Mouse (Mus musculus): ENCODE data around the gene Klhl5. TPM values are rescaled to one million over a fixed set of nuclear protein-coding genes. Genes with fewer than 3 reads are reported as not detected.

Gene Klhl5
- total RNA-seq, 1 experiment from 2014 or later: 51.5 TPM

- no peak for ATAC-seq (replicated peaks; ENCODE audit: low read depth, poor library complexity, severe bottlenecking)
Observed at GRCm38 (mm10) chr5:65181160-65181793, 73.9 kb downstream of the Klhl5 start.

GRCm38 (mm10) chr5:65181794-65182169 lies 74.4 kb downstream of the Klhl5 start:
- no peak for ATAC-seq (replicated peaks; ENCODE audit: low read depth, poor library complexity, severe bottlenecking)

- ATAC-seq (replicated peaks; ENCODE audit: low read depth, poor library complexity, severe bottlenecking): no peak
Observed at GRCm38 (mm10) chr5:65182268-65182667, 74.9 kb downstream of the Klhl5 start.

- no peak for ATAC-seq (replicated peaks; ENCODE audit: low read depth, poor library complexity, severe bottlenecking)
Observed at GRCm38 (mm10) chr5:65191601-65192000, 84.3 kb downstream of the Klhl5 start.

DNA sequence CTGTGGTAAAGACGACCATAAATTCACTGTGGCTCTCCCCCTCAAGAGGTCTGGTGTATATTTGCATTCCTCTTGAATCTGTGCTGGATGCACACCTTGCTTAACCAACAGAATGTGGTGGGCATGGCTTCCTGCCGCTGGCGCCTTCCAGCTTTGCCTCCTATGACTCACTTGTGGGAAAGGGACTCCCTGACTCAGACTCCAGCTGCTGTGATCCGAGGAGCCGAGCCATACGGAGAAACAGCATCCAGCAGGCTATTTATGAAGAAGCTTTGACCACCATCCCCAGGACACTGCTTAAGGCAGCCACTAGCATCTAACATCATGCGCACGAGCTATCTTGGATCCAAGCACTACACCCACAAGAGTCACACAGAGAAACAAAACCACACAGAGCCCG lies 87.1 kb downstream of the Klhl5 start:
- ATAC-seq (replicated peaks; ENCODE audit: low read depth, poor library complexity, severe bottlenecking): no peak

GRCm38 (mm10) chr5:65199346-65200128 lies 92.2 kb downstream of the Klhl5 start, which contains the start of gene Wdr19:
TSS of gene Wdr19 (plus strand) at chr5:65199696.
- ATAC-seq (replicated peaks; ENCODE audit: low read depth, poor library complexity, severe bottlenecking): peak; percentile 99

DNA sequence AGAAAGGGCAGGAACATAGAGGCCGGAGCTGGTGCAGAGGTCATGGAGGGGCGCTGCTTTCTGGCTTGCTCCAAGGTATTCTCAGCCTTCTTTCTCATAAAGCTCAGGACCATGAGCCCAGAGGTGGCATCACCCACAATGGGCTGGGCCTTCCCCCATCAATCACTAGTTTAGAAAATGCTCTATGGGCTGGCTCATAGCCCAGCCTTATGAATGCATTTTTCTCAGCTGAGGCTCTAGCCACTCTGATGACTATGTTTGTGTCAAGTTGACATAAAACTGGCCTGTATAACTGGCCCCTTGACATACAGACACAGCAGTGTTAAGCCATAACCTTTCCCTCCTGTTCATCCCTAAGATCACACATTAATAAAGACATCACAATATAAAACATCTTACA lies 97.4 kb downstream of the Klhl5 start:
- no peak for ATAC-seq (replicated peaks; ENCODE audit: low read depth, poor library complexity, severe bottlenecking)

DNA sequence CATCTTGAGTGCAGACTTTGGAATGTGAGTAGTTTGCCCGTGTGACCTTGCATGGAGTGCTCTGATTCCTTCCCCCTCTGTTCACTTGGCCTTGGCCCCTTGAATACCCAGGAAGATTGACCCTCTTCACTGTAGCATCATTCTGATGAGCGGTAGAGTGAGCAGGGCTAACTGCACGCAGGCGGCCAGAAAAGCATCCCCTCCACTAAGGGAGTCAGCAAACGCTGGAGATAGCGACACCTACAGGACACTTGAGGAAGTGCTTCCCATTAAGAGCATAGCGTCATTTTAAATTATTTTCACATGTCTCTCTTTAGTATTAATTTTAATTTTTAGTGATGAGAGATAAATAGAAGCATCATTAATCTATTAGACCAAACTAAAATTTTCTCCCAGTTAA lies 106.0 kb downstream of the Klhl5 start:
- ATAC-seq (replicated peaks; ENCODE audit: low read depth, poor library complexity, severe bottlenecking): peak; percentile 74

Other genes starting within 250 kb of the Klhl5 start
- 0.15 TPM in 1 of 2 replicates, not detected in the other for gene Tlr1, start 174.0 kb upstream of the Klhl5 start, total RNA-seq (2017)
- 1.2 and 1.8 TPM in 2 replicates for gene Tlr6, start 147.4 kb upstream of the Klhl5 start, total RNA-seq (2017)
- 4.4 and 5.9 TPM in 2 replicates for gene Fam114a1, start 137.5 kb upstream of the Klhl5 start, total RNA-seq (2017)
- 9.6 and 13.0 TPM in 2 replicates for gene Tmem156, start 15.4 kb upstream of the Klhl5 start, total RNA-seq (2017)
- 4.3 and 4.7 TPM in 2 replicates for gene Wdr19, start 92.2 kb downstream of the Klhl5 start, total RNA-seq (2017)
- 122 and 172 TPM in 2 replicates for gene Rfc1, start 228.1 kb downstream of the Klhl5 start, total RNA-seq (2017)
- gene Klb, start 240.8 kb downstream of the Klhl5 start, total RNA-seq (2017): not detected in 2 replicates

All from common myeloid progenitor, adult 5-6 weeks (primary cell).